Mouse (Mus musculus) forebrain, embryonic 15.5 days (tissue): ENCODE measurements around the gene Rab30. TPM values are rescaled to one million over a fixed set of nuclear protein-coding genes. Genes with fewer than 3 reads are reported as not detected.

ENCODE experiments used
- ATAC-seq: fragments of 200-750 bp; cut with Nextera tagmentation; replicated peaks from 2 replicates; pipeline ENCODE4 v1.8.0; 2017; ENCODE audit warnings: mild to moderate bottlenecking, moderate TSS enrichment, moderate library complexity
- H3K27ac ChIP-seq: fragments of 300-500 bp; sonication (generic); replicated peaks from 2 replicates; pipeline ENCODE4 v1.5.1; 2015; ENCODE audit warnings: mild to moderate bottlenecking, inconsistent platforms
- H3K27me3 ChIP-seq: fragments of 300-500 bp; sonication (generic); 2 replicates; pipeline ENCODE4 v1.6.1; 2015; ENCODE audit warnings: inconsistent platforms
- H3K36me3 ChIP-seq: fragments of 300-500 bp; sonication (generic); 2 replicates; pipeline ENCODE4 v1.6.1; 2015; ENCODE audit warnings: mild to moderate bottlenecking, inconsistent platforms
- H3K4me1 ChIP-seq: fragments of 300-500 bp; sonication (generic); 2 replicates; pipeline ENCODE4 v1.6.1; 2015; ENCODE audit warnings: inconsistent platforms
- H3K4me2 ChIP-seq: fragments of 300-500 bp; sonication (generic); replicated peaks from 2 replicates; pipeline ENCODE4 v1.6.1; 2015; ENCODE audit warnings: mild to moderate bottlenecking, inconsistent platforms
- H3K4me3 ChIP-seq: fragments of 300-500 bp; sonication (generic); 2 replicates; pipeline ENCODE4 v1.5.1; 2015; ENCODE audit warnings: mild to moderate bottlenecking, inconsistent platforms
- H3K9ac ChIP-seq: fragments of 300-500 bp; sonication (generic); replicated peaks from 2 replicates; pipeline ENCODE4 v1.6.1; 2015; ENCODE audit warnings: mild to moderate bottlenecking, inconsistent platforms
- H3K9me3 ChIP-seq: fragments of 300-500 bp; sonication (generic); 2 replicates; pipeline ENCODE4 v1.6.1; 2016; ENCODE audit warnings: inconsistent platforms
- WGBS: fragments of 180-500 bp; shearing (Covaris S2); methylation state at CpG from one replicate; pipeline ENCODE4 v1.1.7; 2015; ENCODE audit warnings: mixed read lengths; 5-methylcytosine and 5-hydroxymethylcytosine counted together
- polyA plus RNA-seq: library from polyadenylated mRNA; unstranded; fragments of >200 nt; fragmentation: Nextera tagmentation; extraction: Ambion mirVana; gene quantifications from 2 replicates; pipeline ENCODE4 v1.2.1, GENCODE M21; 2015

The Rab30 gene
- polyA plus RNA-seq, 1 experiment from 2014 or later, result 19.8 TPM

- ATAC-seq, result peak; percentile 88
- no peaks in the 10 kb centered on the region for H3K36me3 ChIP-seq
- no peaks in the 10 kb centered on the region for H3K9me3 ChIP-seq
- H3K9ac ChIP-seq, result peak within 1 kb of the TSS; percentile 83
- H3K4me2 ChIP-seq, result peak within 1 kb of the TSS; percentile 68
- H3K4me1 ChIP-seq, result peaks cover 23% of the 10 kb centered on the region
- WGBS, result under 1% methylated on average over 53 of the region's 53 CpGs
- peak within 1 kb of the TSS; percentile 86 for H3K4me3 ChIP-seq
- peak within 1 kb of the TSS; percentile 98 for H3K27ac ChIP-seq
- no peaks in the 10 kb centered on the region for H3K27me3 ChIP-seq
These were observed 132.8 kb downstream of the Rab30 start, which contains the start of the genes Ddias and Prcp for GRCm38 (mm10) chr7:92874116-92874675. Ddias (minus strand) TSS chr7:92874247. Prcp (plus strand) TSS chr7:92874470.

DNA sequence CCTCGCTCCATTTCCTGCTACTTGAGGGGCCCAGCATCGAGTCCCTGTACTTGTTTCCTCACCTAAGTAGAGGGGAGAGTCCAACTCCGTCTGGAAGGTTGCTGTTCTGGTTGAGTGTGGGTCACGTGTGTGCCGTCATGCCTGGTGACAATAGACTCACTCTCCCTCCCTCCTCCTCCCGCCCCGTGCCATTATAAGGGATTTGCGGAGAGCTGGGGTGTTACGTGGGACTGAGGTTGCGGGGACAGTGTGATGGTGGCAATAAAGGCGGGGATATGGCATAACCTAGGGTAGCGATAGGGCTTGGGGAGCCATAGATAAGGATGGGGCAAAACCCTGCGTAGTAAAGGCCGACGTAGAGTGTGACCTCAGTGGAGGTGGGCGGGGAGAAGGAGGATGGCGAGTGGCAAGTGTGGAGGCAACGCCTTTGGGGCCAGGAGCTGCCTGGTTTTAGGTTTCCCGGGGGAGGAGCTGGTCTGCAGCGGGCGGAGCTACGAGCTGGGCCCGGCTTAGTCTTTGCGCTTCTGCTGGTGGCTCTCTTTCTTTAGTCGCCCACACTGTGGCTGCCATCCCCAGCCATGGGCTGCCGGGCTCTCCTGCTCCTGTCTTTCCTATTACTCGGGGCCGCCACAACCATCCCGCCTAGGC, 133.5 kb downstream of the Rab30 start:
- Histone ChIP-seq H3K4me2 (peak overlapping the region; percentile 68), H3K27ac (peak overlapping the region; percentile 98), H3K9me3 (no peaks in the 10 kb centered on the region), H3K9ac (peak overlapping the region; percentile 83), H3K36me3 (no peaks in the 10 kb centered on the region), H3K4me1 (peaks cover 23% of the 10 kb centered on the region), H3K4me3 (peak overlapping the region; percentile 86), H3K27me3 (no peaks in the 10 kb centered on the region)
- 0% methylated on average over 29 of the region's 29 CpGs for WGBS
- ATAC-seq, result peak; percentile 91

GRCm38 (mm10) chr7:92876066-92876465, 134.7 kb downstream of the Rab30 start:
- H3K36me3 ChIP-seq, result no peaks in the 10 kb centered on the region
- peak overlapping the region; percentile 83; the same call in 1 of the 2 replicates for H3K9ac ChIP-seq
- ATAC-seq, result no peak
- 40% methylated on average over 3 of the region's 3 CpGs for WGBS
- peak overlapping the region; percentile 68 for H3K4me2 ChIP-seq
- peak overlapping the region; percentile 98; the same call in 1 of the 2 replicates for H3K27ac ChIP-seq
- no peaks in the 10 kb centered on the region for H3K27me3 ChIP-seq
- H3K4me1 ChIP-seq, result peaks cover 23% of the 10 kb centered on the region
- peak overlapping the region; percentile 86 for H3K4me3 ChIP-seq
- H3K9me3 ChIP-seq, result no peaks in the 10 kb centered on the region

GRCm38 (mm10) chr7:92876538-92876937, 135.1 kb downstream of the Rab30 start:
- Histone ChIP-seq H3K4me2 (peak overlapping the region; percentile 14), H3K27me3 (no peaks in the 10 kb centered on the region), H3K4me1 (peaks cover 23% of the 10 kb centered on the region), H3K36me3 (no peaks in the 10 kb centered on the region), H3K27ac (no peak overlapping the region), H3K4me3 (no peak overlapping the region; the same call in 1 of the 2 replicates), H3K9me3 (no peaks in the 10 kb centered on the region), H3K9ac (no peak overlapping the region)
- WGBS, result 57% methylated on average over 7 of the region's 7 CpGs
- no peak for ATAC-seq

DNA sequence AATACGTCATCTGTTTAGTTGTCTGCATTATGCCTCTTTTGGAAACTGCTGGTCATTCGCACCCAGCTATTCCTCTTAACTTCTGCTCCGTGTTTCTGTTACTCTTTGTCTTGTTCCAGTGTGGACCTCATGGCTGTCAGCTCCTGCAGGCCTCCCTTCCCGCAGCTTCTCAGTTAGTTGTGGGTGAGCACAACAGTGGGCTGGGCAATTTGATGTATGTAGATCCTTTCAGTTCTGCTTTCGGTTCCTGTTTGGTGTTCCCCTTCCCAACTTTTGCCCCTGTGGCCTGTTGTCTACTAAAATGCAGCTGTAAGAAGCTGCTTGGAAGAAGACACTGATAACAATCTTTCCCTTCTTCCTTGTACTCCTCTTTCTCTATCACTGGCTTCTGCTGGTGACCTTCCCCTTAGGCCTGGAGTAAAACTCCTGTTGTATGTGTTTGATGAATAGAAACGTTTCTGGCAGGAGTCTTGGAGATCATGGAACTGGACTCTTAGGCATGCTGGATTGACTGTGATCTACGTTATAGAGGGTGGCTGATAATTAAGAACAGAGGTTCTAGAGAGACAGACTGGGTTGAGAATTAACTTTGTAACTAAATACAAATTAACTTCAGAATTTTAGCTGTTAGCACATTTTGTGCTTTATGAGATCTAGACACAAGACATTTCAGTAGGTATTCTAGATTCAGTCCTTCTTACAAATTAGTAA, 137.3 kb downstream of the Rab30 start:
- Histone ChIP-seq H3K36me3 (no peaks in the 10 kb centered on the region), H3K4me2 (no peak overlapping the region), H3K27ac (no peak overlapping the region), H3K4me3 (no peak overlapping the region), H3K9ac (no peak overlapping the region), H3K27me3 (no peaks in the 10 kb centered on the region), H3K9me3 (no peaks in the 10 kb centered on the region), H3K4me1 (peaks cover 16% of the 10 kb centered on the region)
- WGBS, result 85% methylated on average over 7 of the region's 7 CpGs
- no peak for ATAC-seq

- H3K4me3 ChIP-seq, result no peak overlapping the region
- H3K27ac ChIP-seq, result no peak overlapping the region
- H3K9me3 ChIP-seq, result no peaks in the 10 kb centered on the region
- ATAC-seq, result no peak
- H3K4me2 ChIP-seq, result no peak overlapping the region
- WGBS, result 86% methylated on average over 9 of the region's 9 CpGs
- H3K36me3 ChIP-seq, result no peaks in the 10 kb centered on the region
- H3K27me3 ChIP-seq, result no peaks in the 10 kb centered on the region
- H3K4me1 ChIP-seq, result no peaks in the 10 kb centered on the region
- H3K9ac ChIP-seq, result no peak overlapping the region
These were observed 142.7 kb downstream of the Rab30 start for GRCm38 (mm10) chr7:92883850-92884716.

DNA sequence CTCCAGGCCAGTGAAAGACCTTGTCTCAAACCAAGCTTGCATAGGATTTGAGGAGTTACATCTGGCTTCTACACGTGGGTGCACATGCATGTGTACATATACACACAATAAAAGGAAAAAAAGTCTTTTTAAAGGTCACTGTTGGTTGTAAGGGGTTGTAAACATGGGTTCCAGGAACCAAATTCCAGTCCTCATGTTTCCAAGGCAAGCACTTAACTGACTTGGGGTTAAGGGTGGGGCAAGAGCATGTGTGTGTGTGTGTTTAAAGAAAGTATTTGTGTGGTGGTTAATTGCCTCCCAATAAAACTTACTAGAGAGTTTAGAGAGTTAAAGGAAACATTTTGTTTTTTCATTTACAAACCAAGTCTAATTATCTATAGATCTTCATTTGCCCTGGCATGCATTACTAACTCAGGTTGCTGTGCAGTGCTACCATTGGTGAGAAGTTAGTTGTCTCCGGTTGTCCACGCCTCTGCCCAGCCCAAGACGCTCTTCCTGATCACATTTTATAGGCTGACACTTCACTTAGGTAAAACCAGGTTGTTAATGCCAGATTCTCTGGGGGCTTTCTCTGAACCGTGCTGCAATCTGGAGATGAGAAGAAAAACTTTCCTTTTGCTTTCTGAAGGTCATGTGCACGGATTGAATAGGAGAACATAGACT, 143.7 kb downstream of the Rab30 start:
- Histone ChIP-seq H3K27ac (no peak overlapping the region), H3K27me3 (no peaks in the 10 kb centered on the region), H3K4me2 (no peak overlapping the region), H3K4me1 (no peaks in the 10 kb centered on the region), H3K36me3 (no peaks in the 10 kb centered on the region), H3K9me3 (no peaks in the 10 kb centered on the region), H3K4me3 (no peak overlapping the region), H3K9ac (no peak overlapping the region)
- no peak for ATAC-seq
- WGBS, result 89% methylated on average over 6 of the region's 6 CpGs

GRCm38 (mm10) chr7:92886801-92887200, 145.4 kb downstream of the Rab30 start:
- WGBS, result 87% methylated on average over 7 of the region's 7 CpGs
- Histone ChIP-seq H3K4me2 (no peak overlapping the region), H3K36me3 (no peaks in the 10 kb centered on the region)

DNA sequence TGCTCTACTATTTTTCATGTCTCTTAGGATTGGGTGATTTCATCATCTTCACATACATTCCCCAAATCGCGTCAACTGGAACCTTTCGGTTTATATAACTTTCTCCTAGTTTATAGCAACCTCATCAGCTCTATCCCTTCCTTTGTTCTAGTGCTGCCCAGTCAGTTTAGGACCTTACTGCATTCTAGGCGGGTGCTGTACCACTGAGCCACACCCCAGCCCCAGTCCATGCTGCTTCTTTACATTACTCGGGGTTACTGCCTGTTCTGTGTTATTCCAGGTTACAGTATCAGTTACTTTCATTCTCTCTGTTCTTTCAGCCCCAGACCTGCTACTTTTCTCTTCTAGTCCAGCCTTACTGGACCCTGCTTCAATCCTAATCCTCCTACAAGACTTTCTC, 145.8 kb downstream of the Rab30 start:
- Histone ChIP-seq H3K9me3 (no peaks in the 10 kb centered on the region), H3K36me3 (no peaks in the 10 kb centered on the region), H3K4me1 (no peaks in the 10 kb centered on the region), H3K27ac (no peak overlapping the region), H3K9ac (no peak overlapping the region), H3K4me3 (no peak overlapping the region), H3K4me2 (no peak overlapping the region), H3K27me3 (no peaks in the 10 kb centered on the region)
- WGBS, result 96% methylated on average over 5 of the region's 5 CpGs
- ATAC-seq, result no peak

More at GRCm38 (mm10) chr7:92886801-92887200, 145.4 kb downstream of the Rab30 start:
- no peak for ATAC-seq
- Histone ChIP-seq H3K27ac (no peak overlapping the region), H3K27me3 (no peaks in the 10 kb centered on the region), H3K4me1 (no peaks in the 10 kb centered on the region), H3K4me3 (no peak overlapping the region), H3K9ac (no peak overlapping the region), H3K9me3 (no peaks in the 10 kb centered on the region)

DNA sequence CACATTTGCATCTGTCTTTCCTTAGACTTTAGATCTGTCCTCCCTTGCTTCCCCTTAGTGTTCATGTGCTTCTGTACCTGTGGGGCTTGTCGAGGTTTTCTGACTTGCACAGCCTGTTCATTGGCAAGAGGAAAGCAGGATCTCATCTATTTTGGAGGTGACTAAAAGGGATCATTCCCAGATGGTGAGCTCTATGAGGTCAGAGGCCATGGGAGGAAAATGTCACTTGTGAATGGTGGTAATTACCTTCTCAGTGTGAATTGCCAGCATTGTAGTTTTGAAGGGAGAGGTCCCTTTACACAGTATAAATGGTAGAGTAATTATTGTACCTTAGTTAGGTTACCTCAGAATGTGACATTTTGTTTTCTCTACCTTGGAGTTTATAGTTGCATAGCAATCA, 148.8 kb downstream of the Rab30 start:
- no peak overlapping the region for H3K4me2 ChIP-seq
- ATAC-seq, result no peak
- H3K9ac ChIP-seq, result no peak overlapping the region
- no peak overlapping the region for H3K27ac ChIP-seq
- H3K36me3 ChIP-seq, result no peaks in the 10 kb centered on the region
- no peaks in the 10 kb centered on the region for H3K9me3 ChIP-seq
- no peaks in the 10 kb centered on the region for H3K4me1 ChIP-seq
- 50% methylated on average over 1 of the region's 1 CpGs for WGBS
- H3K27me3 ChIP-seq, result no peaks in the 10 kb centered on the region
- H3K4me3 ChIP-seq, result no peak overlapping the region

DNA sequence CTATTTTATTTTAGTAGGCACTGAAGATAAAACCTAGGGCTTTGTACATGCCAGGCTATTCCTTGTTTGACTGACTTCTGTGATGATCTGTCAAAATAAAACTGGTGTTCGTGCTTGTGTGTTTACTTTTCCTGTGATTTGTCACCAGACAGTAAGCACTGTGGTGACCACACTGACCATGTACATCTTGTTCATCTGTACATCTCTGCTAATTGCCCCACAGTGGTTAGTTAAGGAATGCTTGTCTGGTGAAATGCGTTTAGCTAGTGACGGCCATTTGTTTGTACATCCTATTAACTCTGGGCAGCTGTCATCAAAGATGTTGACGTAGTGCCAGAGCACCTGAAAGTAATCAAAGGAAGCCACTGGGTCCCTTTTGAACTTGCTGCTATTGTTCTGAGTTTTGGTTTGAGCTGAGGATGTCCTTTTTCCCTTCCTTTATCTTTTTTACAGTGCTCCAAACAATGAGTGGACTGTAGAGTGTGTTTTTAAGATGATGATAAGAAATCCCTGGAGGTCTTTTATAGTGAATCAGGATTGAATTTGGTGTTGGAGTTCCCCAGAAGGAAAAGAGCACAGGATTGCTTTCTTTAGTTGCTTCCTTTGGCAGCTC, 149.3 kb downstream of the Rab30 start:
- Histone ChIP-seq H3K4me3 (no peak overlapping the region), H3K27ac (no peak overlapping the region), H3K27me3 (no peaks in the 10 kb centered on the region), H3K4me1 (no peaks in the 10 kb centered on the region), H3K9me3 (no peaks in the 10 kb centered on the region), H3K9ac (no peak overlapping the region), H3K36me3 (no peaks in the 10 kb centered on the region), H3K4me2 (no peak overlapping the region)
- ATAC-seq, result no peak
- WGBS, result 49% methylated on average over 4 of the region's 4 CpGs
